Mouse (Mus musculus): ENCODE data around the gene Erbb2. TPM values are rescaled to one million over a fixed set of nuclear protein-coding genes. Genes with fewer than 3 reads are reported as not detected.

Erbb2 gene
- polyA plus RNA-seq, 1 experiment from 2014 or later: 40.6 TPM

DNA sequence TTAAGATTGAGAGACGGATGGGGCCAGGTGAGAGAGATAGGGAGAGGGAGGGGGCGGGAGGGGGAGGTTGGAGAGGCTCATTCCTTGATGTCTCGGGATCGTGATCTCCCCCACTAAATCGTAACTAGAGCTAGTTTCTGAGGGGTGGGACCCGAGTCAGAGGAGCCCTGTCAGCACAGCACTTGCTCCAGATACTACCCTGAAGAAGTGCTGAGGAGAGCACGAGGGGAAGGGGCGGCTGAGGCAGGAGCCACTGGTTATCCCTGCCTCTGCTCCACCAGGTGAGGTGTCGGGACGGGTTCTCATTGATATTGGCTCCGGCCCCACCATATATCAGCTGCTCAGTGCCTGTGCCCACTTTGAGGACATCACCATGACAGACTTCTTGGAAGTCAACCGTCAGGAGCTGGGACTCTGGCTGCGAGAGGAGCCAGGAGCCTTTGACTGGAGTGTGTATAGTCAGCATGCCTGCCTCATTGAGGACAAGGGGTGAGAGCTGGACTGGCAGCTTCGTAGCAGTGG lies 25.2 kb upstream of the Erbb2 start:
- no peak overlapping the region for H3K9ac ChIP-seq
- H3K4me2 ChIP-seq: no peak overlapping the region
- no peak overlapping the region for H3K27ac ChIP-seq
- WGBS: 48% methylated on average over 14 of the region's 14 CpGs
- H3K36me3 ChIP-seq: no peaks in the 10 kb centered on the region
- ATAC-seq (ENCODE audit: insufficient read depth, low FRiP score, low read depth): no peak
- H3K27me3 ChIP-seq (replicated peaks): peaks cover 39% of the 10 kb centered on the region
- no peak overlapping the region for H3K4me3 ChIP-seq (replicated peaks)
- H3K9me3 ChIP-seq: no peaks in the 10 kb centered on the region
- 0 out of 2 replicates have a peak, but pooled peaks cover 5% of the 10 kb centered on the region for H3K4me1 ChIP-seq

DNA sequence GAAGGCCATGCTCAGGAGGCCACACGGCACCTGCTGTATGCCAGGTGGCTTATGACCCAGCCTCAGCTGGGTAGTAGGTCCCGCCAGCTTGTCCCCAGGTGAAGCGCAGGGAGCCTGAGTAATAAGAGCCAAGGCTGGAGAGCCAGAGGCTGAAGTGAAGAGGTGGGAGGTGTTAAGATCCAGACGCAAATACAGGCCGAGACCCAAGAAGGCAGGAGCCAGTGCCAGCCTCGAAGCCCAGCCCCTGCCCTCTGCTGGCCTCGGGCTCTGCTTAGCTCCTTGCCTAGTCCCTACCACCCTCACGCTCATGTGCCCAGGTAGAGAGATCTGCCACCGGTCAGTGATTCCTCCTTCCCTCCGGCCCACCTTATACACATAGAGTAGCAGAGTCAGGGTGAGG lies 24.0 kb upstream of the Erbb2 start:
- no peak overlapping the region for H3K9ac ChIP-seq
- H3K27ac ChIP-seq: no peak overlapping the region
- H3K36me3 ChIP-seq: no peaks in the 10 kb centered on the region
- peaks cover 16% of the 10 kb centered on the region for H3K4me1 ChIP-seq
- WGBS: 67% methylated on average over 10 of the region's 10 CpGs
- H3K4me3 ChIP-seq (replicated peaks): no peak overlapping the region
- peaks cover 39% of the 10 kb centered on the region for H3K27me3 ChIP-seq (replicated peaks)
- H3K9me3 ChIP-seq: no peaks in the 10 kb centered on the region
- ATAC-seq (ENCODE audit: insufficient read depth, low FRiP score, low read depth): no peak
- H3K4me2 ChIP-seq: no peak overlapping the region

DNA sequence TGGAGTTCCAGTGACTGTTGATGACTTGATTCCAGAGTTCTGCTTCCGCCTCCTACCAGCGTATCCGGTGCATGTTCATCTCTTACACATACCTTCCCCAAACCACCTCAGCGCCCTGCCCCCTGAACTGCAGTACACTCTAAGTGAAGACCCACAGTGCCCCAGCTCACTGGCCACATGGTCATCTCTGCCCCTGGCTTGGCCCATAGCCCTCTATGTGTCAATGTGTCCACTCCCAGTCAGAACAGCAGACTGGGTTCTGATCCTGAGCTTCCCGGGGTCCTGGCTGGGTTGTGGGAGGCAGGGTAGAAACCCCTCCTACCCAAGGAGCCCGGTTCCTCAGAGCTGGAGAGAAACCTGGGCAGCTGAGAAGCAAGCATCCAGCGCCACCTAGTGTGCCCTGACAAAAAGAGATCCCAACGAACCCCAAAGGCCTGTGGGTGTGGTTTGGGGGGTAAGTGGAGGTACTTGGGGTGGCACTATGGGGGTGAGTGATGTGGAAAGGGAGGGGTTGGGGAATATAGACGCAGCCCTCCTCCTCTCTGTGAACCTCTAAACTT lies 23.0 kb upstream of the Erbb2 start:
- ATAC-seq (ENCODE audit: insufficient read depth, low FRiP score, low read depth): no peak
- Histone ChIP-seq H3K27ac (no peak overlapping the region), H3K9ac (no peak overlapping the region), H3K9me3 (no peaks in the 10 kb centered on the region), H3K4me2 (no peak overlapping the region), H3K27me3 (replicated peaks) (peaks cover 36% of the 10 kb centered on the region), H3K4me1 (peaks cover 26% of the 10 kb centered on the region), H3K4me3 (replicated peaks) (no peak overlapping the region), H3K36me3 (no peaks in the 10 kb centered on the region)
- WGBS: 30% methylated on average over 9 of the region's 9 CpGs

DNA sequence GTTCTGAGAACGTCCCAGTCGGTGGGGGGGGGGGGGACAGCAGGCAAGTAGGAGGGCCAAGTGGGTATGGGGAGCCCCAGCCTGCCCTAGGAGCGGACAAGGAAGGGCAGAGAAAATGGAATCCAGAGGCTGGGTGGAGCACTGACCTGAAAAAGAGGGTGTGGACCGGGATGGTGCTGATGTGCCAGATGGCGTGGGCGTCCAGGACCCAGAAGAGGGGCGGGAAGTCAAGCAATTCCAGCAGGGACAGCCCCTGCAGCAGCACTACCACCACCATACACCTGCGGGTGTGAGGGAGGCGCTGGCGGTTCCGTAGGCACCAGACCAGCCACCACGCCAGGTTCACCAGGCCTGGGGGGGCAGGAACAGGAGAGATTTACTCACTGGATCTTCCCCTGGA lies 22.1 kb upstream of the Erbb2 start:
- no peak overlapping the region for H3K4me2 ChIP-seq
- no peaks in the 10 kb centered on the region for H3K36me3 ChIP-seq
- H3K27me3 ChIP-seq (replicated peaks): peaks cover 28% of the 10 kb centered on the region
- 66% methylated on average over 12 of the region's 12 CpGs for WGBS
- no peak overlapping the region for H3K9ac ChIP-seq
- no peak for ATAC-seq (ENCODE audit: insufficient read depth, low FRiP score, low read depth)
- peaks cover 32% of the 10 kb centered on the region for H3K4me1 ChIP-seq
- no peak overlapping the region for H3K27ac ChIP-seq
- no peaks in the 10 kb centered on the region for H3K9me3 ChIP-seq
- no peak overlapping the region for H3K4me3 ChIP-seq (replicated peaks)

DNA sequence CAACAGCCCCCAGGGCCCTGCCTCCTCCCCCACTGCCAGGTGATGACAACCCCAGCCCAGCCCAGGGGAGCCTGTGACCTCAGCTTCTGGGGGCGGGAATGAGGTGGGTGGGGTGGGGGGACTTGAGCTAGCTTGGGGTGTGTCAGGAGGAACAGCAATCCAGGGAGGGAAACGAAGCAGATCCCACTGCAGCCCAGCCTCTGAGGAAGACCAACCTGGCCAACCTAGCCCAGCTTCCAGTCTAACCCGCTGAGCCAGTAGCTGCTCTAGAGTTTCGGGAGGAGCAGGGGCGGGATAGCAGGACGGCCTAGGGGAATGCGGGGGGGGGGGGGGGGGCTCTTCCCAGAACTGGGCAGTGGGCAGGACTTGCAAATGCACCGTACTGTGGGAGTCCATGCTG lies 20.2 kb upstream of the Erbb2 start:
- peak overlapping the region; percentile 83; the same call in 1 of the 2 replicates for H3K27ac ChIP-seq
- H3K4me2 ChIP-seq: no peak overlapping the region
- H3K36me3 ChIP-seq: no peaks in the 10 kb centered on the region
- H3K9me3 ChIP-seq: no peaks in the 10 kb centered on the region
- H3K4me3 ChIP-seq (replicated peaks): no peak overlapping the region
- H3K27me3 ChIP-seq (replicated peaks): peaks cover 13% of the 10 kb centered on the region
- 17% methylated on average over 8 of the region's 8 CpGs for WGBS
- peak; percentile 8; the same call in 1 of the 2 replicates for ATAC-seq (ENCODE audit: insufficient read depth, low FRiP score, low read depth)
- H3K4me1 ChIP-seq: peaks cover 33% of the 10 kb centered on the region
- H3K9ac ChIP-seq: no peak overlapping the region

DNA sequence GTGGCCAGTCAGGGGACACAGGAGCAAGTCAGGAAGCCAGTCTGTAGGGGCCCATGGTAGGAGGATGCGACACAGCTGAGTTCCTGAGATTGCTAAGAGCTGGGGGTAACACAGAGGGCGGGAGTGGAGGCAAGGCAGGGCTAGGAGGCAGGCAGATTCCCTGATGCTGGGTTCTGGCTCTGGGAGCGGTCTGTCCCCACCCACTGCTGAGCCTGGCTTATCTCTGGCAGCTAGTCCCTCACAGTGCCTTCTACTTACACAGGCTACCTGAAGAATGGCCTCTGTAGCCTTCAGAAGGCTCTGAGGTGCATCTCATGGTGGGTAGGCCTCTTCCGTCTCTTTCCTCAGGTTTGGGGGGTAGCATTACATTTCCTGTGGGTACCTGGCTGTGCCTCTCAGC lies 19.6 kb upstream of the Erbb2 start:
- Histone ChIP-seq H3K9me3 (no peaks in the 10 kb centered on the region), H3K4me2 (0 out of 2 replicates have a peak overlapping the region, but pooled peaks have one; percentile 16), H3K36me3 (no peaks in the 10 kb centered on the region), H3K4me3 (replicated peaks) (no peak overlapping the region), H3K4me1 (peaks cover 33% of the 10 kb centered on the region), H3K27ac (peak overlapping the region; percentile 83), H3K9ac (no peak overlapping the region), H3K27me3 (replicated peaks) (peaks cover 7% of the 10 kb centered on the region)
- WGBS: 55% methylated on average over 4 of the region's 4 CpGs
- ATAC-seq (ENCODE audit: insufficient read depth, low FRiP score, low read depth): no peak

DNA sequence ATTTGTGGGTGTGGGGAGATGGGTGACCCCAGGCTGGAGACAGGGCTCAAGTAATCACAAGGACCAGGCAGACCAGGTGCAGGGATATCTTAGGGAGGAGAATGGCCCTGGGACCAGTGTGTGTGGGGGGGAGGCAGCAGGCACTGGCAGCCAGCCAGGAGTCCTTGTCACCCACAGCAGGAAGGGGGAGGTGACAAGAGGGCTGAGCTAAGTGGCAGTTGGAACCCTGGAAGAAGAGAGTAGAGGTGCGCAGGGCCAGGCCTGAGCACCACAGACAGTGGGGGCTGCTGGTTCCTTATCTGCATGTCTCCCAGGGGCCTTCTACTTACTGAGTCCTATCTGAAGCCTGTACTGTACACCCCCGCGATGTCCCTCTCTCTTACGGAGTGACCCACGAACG lies 19.0 kb upstream of the Erbb2 start:
- ATAC-seq (ENCODE audit: insufficient read depth, low FRiP score, low read depth): peak; percentile 49
- Histone ChIP-seq H3K9ac (no peak overlapping the region), H3K36me3 (no peaks in the 10 kb centered on the region), H3K9me3 (no peaks in the 10 kb centered on the region), H3K27me3 (replicated peaks) (0 out of 2 replicates have a peak, but pooled peaks cover under 1% of the 10 kb centered on the region), H3K4me3 (replicated peaks) (no peak overlapping the region), H3K4me2 (no peak overlapping the region), H3K4me1 (peaks cover 33% of the 10 kb centered on the region), H3K27ac (peak overlapping the region; percentile 83)
- WGBS: 50% methylated on average over 6 of the region's 6 CpGs

DNA sequence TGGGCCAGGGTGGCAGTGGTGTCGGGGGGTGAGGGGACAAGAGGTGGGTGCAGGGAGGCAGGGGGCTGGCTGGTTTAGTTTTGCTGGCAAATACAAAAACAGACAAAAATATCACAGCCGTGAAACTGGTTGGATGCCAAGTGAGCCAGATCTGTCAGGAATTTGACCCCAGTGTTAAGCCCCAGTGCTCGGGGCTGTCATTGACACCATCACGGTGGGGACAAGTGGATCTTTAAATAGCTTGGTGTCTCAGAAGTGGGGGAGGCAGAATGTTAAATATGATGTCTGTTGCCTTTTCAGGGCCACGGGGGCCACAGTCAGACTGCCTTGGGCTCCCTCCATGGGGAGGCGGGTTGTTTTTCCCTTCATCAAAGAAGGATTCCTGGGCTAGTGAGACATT lies 18.0 kb upstream of the Erbb2 start:
- ATAC-seq (ENCODE audit: insufficient read depth, low FRiP score, low read depth): no peak
- Histone ChIP-seq H3K36me3 (no peaks in the 10 kb centered on the region), H3K4me1 (peaks cover 32% of the 10 kb centered on the region), H3K4me3 (replicated peaks) (no peak overlapping the region), H3K27ac (peak overlapping the region; percentile 86), H3K27me3 (replicated peaks) (no peaks in the 10 kb centered on the region), H3K9ac (no peak overlapping the region), H3K4me2 (no peak overlapping the region), H3K9me3 (no peaks in the 10 kb centered on the region)
- 36% methylated on average over 6 of the region's 6 CpGs for WGBS

DNA sequence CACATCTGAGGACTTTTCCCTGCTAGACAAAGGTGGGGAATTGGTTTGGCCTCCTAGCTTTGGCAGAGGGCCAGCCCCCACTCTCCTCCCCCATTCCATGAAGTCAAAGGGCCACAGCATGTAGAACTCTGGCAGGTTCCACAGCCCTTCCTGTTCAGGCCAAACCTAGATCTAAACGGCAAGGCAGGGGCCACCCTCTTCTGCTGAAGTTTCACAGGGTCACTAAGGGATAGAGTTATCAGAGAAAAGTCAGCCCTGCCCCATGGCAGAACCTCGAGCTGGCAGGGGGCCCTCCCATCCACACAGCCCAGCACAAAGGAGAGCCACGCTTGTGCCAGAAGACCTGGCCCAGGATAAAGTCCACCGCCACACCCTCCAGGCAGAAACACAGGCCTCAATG lies 17.2 kb upstream of the Erbb2 start:
- H3K4me3 ChIP-seq (replicated peaks): no peak overlapping the region
- no peaks in the 10 kb centered on the region for H3K36me3 ChIP-seq
- ATAC-seq (ENCODE audit: insufficient read depth, low FRiP score, low read depth): peak; percentile 75
- H3K4me1 ChIP-seq: peaks cover 34% of the 10 kb centered on the region
- H3K27ac ChIP-seq: peak overlapping the region; percentile 86
- no peaks in the 10 kb centered on the region for H3K27me3 ChIP-seq (replicated peaks)
- H3K9me3 ChIP-seq: no peaks in the 10 kb centered on the region
- H3K9ac ChIP-seq: no peak overlapping the region
- H3K4me2 ChIP-seq: no peak overlapping the region
- 33% methylated on average over 4 of the region's 4 CpGs for WGBS

DNA sequence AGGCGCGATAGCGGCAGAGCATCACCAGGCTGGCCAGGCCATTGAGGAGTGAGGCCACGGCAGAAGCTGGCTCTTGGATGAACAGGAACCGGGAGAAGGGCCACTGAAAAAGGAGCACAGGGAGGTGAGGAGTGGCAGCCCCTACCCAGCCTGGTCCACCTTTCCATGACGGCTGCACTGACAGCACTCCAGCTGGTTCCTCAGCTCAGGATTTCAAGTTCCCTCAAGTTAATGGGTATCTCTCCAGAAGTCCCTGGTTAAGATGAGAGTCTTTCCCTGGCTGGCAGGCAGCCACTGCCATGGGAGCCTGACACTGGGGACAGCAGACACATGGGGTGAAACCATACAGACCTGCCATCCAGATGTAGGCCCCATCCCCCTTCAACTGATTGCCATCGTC lies 14.3 kb upstream of the Erbb2 start:
- H3K4me1 ChIP-seq: peaks cover 32% of the 10 kb centered on the region
- no peaks in the 10 kb centered on the region for H3K36me3 ChIP-seq
- no peak for ATAC-seq (ENCODE audit: insufficient read depth, low FRiP score, low read depth)
- no peak overlapping the region for H3K4me3 ChIP-seq (replicated peaks)
- H3K9ac ChIP-seq: no peak overlapping the region
- no peaks in the 10 kb centered on the region for H3K9me3 ChIP-seq
- 88% methylated on average over 7 of the region's 7 CpGs for WGBS
- H3K27me3 ChIP-seq (replicated peaks): no peaks in the 10 kb centered on the region
- H3K4me2 ChIP-seq: no peak overlapping the region
- H3K27ac ChIP-seq: no peak overlapping the region

DNA sequence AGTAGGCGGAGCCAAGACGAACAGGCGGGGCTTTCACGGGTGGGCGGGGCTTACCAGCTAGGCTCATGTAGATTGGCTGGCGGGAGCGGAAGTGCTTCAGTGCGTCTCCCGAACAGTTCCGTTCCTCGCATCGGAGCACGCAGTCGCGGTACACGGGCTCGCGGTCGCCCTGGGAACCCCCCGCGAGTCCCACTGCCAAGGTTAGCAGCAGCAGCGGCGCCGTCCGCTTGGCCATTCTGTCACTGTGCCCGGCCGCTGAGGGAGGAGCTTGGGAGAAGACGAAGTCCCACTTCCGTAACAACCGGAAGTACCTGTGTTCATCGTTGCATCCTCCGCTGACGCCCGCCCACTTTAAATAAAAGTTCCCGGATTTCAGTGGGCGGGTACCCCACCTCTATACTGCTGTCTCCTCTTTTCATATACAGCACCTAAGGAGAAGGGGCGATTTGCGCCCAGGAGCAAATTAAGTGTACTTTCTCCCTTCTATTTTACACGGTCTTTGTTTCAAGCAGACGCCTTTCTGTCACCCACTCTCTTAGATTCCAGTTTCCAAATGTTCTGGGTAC lies 12.0 kb upstream of the Erbb2 start, which contains the start of gene Pgap3:
Pgap3 (minus strand) TSS at position 330 of the 566 bp plus-strand sequence.
- ATAC-seq (ENCODE audit: insufficient read depth, low FRiP score, low read depth): peak; percentile 83
- peak within 1 kb of the TSS; percentile 97 for H3K27ac ChIP-seq
- peak within 1 kb of the TSS; percentile 71 for H3K4me2 ChIP-seq
- 0 out of 2 replicates have a peak, but pooled peaks cover 4% of the 10 kb centered on the region for H3K27me3 ChIP-seq (replicated peaks)
- no peaks in the 10 kb centered on the region for H3K9me3 ChIP-seq
- no peaks in the 10 kb centered on the region for H3K36me3 ChIP-seq
- WGBS: under 1% methylated on average over 40 of the region's 40 CpGs
- H3K4me3 ChIP-seq (replicated peaks): peak within 1 kb of the TSS; percentile 74
- peaks cover 11% of the 10 kb centered on the region for H3K4me1 ChIP-seq
- H3K9ac ChIP-seq: peak within 1 kb of the TSS; percentile 53; the same call in 1 of the 2 replicates

DNA sequence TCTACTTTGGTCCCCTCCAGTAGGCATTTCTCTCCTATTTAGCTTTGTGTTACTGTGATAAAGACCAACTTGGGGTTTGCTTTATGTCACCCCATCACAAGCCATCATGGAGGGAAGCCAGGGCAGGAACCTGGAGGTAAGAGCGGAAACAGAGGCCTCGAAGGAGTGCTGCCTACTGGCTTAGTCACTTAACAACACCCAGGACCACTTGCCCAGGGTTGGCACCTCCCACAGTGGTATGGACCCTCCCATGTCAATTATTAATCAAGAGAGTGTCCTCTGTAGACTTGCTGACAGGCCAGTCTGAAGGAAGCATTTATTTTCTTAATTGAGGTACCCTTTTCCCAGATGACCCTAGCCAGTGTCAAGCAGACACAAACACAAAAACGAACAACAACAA lies 11.5 kb upstream of the Erbb2 start:
- Histone ChIP-seq H3K27me3 (replicated peaks) (0 out of 2 replicates have a peak, but pooled peaks cover 4% of the 10 kb centered on the region), H3K9ac (peak overlapping the region; percentile 34; the same call in 1 of the 2 replicates), H3K4me3 (replicated peaks) (peak overlapping the region; percentile 74), H3K4me1 (peaks cover 11% of the 10 kb centered on the region), H3K27ac (peak overlapping the region; percentile 97), H3K9me3 (no peaks in the 10 kb centered on the region), H3K4me2 (peak overlapping the region; percentile 71), H3K36me3 (no peaks in the 10 kb centered on the region)
- 41% methylated on average over 3 of the region's 3 CpGs for WGBS
- ATAC-seq (ENCODE audit: insufficient read depth, low FRiP score, low read depth): peak; percentile 56; the same call in 1 of the 2 replicates

Measured in stomach, embryonic 15.5 days (tissue).